Mouse (Mus musculus): ENCODE measurements around the gene Myo1a.

The Myo1a gene

DNA sequence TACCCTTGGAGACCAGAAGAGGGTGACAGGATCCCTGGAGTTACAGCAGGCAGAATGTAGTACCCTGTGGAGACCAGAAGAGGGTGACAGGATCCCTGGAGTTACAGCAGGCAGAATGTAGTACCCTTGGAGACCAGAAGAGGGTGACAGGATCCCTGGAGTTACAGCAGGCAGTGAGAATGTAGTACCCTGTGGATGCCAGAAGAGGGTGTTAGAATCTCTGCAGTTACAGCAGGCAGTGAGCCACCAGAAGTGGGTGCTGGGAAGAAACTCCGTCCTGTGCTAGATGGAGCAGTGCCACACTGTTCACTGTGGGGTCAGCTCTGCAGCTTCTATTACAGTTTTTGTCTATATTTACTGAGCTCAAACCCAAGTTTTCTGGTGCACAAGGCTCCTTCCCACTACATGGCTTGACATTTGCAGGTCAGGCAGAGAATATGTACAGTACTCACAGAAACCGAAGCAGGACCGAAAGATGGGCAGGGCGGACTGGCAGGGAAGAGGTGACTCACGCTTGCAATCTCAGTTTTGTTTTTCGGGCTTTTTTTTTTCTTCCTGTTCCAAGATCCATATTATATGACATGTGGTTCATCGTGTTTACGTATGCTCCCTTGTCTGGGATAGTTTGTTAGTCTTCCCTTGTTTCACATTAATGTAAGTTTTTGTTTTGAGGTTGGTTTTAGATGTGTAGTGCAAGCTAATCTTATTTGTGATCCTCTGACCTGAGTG is 30.0 kb upstream of the Myo1a start:
- DNase-seq (ENCODE audit: low read depth, low spot score): no peak

- DNase-seq (ENCODE audit: low read depth, low spot score): no peak
These were observed 29.0 kb upstream of the Myo1a start for GRCm38 (mm10) chr10:127675859-127676398.

DNA sequence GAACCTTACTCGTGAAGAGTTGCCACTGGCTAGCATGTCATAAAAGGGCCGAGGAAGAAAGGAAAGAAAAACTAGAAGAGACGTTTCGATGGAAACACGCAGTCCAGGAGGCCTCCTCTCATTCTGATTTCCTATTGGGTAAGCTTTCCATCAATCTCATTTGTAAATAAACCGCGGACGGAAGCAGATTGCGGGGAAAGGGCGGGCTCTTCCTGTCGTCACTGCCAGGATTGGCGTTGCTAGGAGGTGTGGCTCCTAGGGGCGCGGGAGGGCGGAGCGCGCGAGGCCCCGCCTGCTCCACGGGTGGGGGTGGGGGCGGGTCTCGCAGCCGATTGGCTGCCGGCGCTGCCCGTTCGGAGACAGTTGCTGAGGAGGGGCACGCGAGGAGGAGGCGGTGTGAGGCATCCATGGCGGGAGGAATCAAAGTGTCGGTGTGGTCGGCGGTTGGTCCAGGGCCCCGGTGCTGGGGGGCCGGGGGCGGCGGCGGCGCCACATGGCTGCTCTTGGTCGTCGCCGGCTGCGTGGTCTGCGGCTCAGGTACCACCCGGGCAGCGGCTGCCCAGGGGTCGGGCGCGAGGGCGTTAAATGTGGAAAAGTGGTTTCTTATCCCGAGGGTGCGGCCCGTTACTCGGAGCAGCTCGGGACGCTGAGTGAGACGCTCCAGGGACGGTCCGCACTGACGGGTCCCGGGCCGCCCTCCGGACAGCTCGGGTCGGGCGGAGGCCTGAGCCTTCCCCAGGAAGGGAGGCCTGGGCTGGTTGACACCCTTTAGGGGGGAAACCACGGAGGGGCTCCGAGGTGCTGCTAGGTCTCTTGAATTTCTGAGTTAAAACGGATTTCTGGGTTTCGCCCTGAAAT is 28.1 kb upstream of the Myo1a start:
- DNase-seq (ENCODE audit: low read depth, low spot score): peak; percentile 97

DNA sequence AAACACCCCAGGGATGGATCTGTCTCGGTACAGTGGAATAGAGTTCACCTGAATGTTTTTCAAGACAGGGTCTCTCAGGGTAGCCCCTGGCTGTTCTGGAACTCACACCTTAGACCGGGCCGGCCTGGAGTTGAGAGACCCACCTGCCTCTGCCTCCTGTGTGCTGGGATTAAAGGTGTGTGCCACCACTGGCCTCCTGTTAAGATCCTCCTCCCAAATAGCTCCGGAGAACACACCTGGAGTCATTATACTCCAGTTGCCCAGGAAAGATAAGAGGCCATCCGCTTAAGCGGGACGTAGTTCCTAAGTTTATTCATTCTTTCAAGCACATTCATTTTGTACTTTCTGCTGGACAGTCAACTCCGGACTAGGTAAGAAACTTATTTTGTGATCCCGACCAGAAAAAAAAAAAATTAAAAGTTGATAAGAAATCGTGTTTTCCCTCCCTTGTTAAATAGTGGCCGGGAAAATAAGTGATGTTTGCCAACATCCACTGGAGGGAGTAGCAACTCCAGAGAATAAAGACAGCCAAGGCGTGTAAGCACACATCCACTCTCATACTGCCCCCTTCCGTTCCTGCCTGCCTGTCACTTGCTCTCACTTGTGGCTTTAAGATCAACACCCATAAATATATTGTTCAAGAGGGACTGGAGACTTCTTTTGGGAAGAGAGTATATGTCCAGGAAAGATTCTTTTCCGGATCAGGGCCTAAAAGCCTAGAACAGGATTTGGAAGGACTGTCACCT is 27.2 kb upstream of the Myo1a start:
- DNase-seq (ENCODE audit: low read depth, low spot score): no peak

DNA sequence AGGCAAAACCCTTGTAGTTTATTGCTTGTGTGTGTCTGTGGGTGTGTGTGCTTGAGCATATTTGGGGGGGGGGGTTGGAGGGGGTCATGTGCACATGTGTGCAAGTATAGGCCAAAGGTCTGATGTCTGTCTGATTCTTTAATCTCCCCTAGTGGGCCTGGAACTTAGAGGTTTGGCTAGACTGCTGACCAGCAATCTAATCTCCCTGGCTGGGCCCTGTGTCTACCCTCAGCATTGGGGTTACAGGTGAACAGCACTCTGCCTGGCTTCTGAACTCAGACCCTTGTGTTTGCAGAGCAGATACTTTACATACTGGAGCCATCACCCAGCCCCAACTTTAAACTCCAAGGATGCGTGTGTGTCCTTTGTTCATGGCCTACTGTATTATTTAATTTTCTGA is 25.8 kb upstream of the Myo1a start:
- DNase-seq (ENCODE audit: low read depth, low spot score): no peak

DNA sequence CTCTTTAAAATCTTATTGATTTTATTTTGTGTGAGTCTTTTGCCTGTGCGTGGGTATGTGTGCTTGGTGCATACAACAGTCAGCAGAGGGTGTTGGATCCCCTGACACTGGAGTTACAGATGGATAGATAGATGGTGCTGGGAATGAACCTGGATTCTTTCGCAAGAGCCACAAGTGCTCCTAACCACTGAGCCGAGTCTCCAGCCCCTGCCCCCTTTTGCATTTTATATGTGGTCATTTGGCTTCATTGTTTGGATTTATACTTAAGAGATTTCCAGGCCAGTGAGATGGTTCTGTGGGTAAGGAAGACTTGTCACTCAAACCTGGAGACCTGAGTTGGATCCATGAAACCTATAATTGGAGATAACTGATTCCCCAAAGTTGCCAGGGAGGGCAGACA is 25.1 kb upstream of the Myo1a start:
- no peak for DNase-seq (ENCODE audit: low read depth, low spot score)

GRCm38 (mm10) chr10:127682886-127683285 is 22.1 kb upstream of the Myo1a start:
- DNase-seq (ENCODE audit: low read depth, low spot score): no peak

- DNase-seq (ENCODE audit: low read depth, low spot score): no peak
These were observed 13.9 kb upstream of the Myo1a start for GRCm38 (mm10) chr10:127691053-127691452.

- no peak for DNase-seq (ENCODE audit: low read depth, low spot score)
These were observed 10.3 kb upstream of the Myo1a start for GRCm38 (mm10) chr10:127694636-127695035.

DNA sequence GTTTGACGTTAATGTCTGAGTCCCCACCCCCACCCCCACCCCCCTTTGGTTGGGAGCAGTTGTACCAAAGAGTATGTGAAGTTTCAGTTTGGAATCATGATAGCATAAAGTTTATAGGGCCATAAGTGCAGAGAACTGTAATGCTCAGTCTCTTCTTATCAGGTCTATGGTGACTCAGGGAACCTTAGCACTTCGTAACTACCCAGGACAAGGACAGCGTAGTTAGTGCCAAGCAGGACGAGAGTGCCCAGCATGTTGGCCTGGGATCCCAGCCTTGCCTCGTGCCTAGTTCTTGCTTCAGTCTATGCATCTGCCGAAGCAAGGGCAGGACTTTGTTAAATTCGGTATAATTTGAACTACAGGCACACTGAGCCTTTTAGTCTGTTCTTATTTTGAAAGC is 9.2 kb upstream of the Myo1a start:
- DNase-seq (ENCODE audit: low read depth, low spot score): no peak

- DNase-seq (ENCODE audit: low read depth, low spot score): no peak
These were observed 6.0 kb upstream of the Myo1a start for GRCm38 (mm10) chr10:127698966-127699365.

DNA sequence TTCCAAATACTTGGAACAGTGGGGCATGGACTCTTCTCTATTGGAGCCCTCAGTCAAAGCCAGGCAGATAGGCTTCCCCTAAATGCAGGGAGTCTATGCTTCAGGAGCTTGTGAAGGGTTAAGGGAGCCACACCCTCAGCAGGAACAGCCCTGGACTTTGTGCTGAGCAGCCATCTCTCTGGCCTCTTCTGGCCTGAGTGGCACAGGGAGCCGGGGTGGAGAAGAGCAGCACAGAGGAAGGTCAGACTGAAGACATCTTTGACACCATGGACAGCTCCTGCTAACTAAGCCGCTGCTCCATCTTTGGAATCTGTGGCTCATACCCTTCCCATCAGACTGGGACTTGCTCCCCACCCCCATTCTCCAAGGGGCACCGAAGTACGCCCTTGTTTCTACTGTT is 1.7 kb upstream of the Myo1a start:
- DNase-seq (ENCODE audit: low read depth, low spot score): no peak

DNA sequence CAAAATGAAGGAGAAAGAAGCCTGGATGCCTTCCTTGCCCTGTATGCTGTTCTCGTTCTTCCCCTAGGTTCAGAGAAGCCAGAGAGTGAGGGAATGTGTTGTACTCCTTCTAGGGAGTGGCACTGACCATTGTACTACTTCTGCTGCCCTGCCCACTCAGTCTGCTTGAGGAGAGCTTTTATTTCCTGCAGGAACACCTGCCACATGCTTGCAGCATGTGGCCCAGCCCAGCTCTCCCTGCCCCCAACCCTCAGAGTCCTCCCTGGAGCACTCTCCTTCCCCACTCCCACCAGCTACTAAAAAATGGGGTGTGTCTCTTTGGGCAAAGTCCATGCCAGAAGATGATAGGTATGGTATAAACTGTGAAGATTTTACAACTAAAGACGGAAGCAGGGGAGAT is 677 bp upstream of the Myo1a start:
- no peak for DNase-seq (ENCODE audit: low read depth, low spot score)

DNA sequence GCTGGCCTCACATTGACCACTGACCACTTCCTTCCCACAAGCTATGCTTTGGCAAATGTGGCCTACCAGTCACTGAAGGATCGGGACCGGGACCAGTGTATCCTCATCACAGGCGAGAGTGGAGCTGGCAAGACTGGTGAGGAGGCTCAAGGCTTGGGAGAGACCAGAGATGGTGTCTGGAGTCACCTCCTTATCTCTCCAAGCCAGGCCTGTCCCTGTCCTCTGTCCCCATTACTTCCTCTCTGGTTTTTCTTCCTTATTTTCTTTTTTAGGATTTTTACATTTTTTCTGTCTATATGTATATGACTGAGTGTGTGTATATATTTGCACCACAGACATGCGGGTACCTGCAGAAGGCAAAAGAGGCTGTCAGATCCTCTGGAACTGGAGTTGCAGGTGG is 813 bp downstream of the Myo1a start:
- no peak for DNase-seq (ENCODE audit: low read depth, low spot score)

DNA sequence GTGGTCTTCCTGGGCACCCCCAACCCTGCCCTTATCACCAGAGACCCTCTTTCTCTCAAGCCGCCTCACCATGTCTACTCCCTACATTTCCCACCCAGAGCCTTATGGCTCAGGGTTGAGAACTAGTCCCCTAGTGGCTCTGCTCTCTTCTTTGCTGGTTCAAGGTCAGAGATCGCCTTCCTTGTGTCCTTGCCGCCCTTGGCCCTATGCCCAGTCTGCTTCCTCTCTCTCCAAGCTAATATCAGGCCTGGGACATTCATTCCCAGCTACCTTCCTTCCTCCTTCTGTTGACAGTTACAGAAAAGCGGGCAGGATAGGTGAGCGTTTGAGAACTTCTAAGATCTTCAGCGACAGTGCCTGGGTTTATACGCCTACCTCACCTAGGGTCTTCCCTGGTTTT is 2.8 kb downstream of the Myo1a start:
- DNase-seq (ENCODE audit: low read depth, low spot score): no peak

DNA sequence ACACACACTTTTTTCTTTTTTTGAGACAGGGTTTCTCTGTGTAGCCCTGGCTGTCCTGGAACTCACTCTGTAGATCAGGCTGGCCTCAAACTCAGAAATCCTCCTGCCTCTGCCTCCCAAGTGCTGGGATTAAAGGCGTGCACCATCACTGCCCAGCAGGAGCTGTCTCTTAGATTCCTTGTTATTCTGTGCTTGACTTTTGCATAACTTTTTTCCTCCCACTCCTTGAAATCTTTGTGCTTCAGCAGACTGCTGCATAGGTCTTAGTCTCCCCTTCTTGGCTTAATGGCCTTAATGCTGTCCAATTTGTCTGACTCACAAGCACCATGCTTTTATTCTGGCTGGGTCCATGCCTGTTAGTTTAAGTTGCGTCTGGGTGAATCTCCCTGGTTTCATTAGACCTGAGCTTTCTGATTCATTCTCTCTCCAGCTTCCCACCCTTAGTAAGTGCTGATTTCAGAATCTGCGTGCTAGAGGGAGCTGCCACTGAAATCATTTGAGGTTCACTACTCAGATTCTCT is 3.9 kb downstream of the Myo1a start:
- no peak for DNase-seq (ENCODE audit: low read depth, low spot score)

DNA sequence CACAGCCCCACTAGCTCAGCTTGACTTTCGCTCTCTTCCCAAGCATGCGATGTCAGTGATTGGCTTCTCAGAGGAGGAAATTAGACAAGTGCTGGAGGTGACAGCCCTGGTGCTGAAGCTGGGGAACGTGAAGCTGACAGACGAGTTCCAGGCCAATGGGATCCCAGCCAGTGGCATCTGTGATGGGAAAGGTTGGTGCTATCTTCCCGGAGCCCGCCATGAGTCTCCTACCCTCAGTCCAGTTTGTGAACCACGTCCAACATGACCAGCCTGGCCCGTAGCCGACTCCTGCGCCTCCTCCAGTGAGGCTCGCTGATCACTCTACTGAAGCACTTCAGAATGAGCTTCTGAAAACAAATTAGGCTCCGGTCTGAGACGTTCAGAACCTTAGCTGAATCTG is 5.4 kb downstream of the Myo1a start:
- DNase-seq (ENCODE audit: low read depth, low spot score): no peak

DNA sequence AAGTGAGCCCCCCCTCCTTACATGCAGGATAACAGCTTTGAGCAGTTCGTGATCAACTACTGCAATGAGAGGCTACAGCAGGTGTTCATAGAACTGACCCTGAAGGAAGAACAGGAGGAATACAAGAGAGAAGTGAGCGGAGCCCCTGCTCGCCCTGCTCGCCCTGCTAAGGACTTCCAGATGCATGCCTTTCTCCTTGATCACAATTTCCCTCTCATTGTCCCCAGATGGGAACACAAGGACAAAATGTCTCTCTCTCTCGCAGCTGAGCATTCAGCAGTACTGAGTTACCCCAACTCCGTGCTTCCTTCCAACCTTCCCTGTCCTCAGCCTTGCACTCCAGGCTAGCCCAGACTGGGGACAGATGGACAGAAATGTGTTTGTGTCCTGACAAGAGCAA is 7.8 kb downstream of the Myo1a start:
- no peak for DNase-seq (ENCODE audit: low read depth, low spot score)

DNA sequence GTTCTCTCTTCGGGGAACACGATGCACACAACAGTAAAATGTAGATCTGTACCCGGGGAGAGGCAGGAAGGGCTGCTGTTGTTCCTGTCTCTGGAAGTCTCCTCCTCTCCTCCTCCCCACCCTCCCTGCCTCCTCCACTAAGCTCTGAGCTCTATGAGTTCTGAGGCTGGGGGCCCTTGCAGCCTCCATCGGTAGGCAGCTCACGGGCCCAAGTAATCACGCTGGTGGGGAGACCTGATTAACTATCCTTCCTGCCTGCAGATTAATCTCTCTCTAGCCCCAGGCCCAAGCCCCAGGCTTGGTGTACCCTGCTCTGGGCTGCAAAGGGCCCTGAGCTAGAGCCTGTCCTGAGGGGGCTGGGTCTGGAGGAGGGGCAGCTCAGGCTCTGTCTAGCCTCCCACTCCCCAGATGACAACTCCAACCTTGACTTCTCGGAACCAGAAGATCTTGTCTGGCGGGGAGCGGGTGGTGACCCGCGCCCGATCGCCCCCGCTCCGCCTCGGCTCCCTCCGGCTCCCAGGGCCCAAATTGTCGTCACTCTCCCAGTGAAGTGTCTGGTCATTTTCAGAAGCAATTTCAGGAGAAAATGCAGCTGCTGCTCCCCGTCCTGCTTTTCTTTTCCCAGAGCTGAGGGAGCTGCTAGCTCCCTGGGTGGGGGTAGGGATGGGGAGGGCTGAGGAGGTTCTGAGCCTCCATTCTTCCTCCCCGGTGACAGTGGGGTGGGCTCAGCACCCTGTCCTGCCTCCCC is 16.9 kb downstream of the Myo1a start:
- DNase-seq (ENCODE audit: low read depth, low spot score): no peak

- no peak for DNase-seq (ENCODE audit: low read depth, low spot score)
These were observed 19.2 kb downstream of the Myo1a start, which contains the start of gene Tac2 for GRCm38 (mm10) chr10:127724178-127724577. Tac2 (plus strand) TSS chr10:127724478.

DNA sequence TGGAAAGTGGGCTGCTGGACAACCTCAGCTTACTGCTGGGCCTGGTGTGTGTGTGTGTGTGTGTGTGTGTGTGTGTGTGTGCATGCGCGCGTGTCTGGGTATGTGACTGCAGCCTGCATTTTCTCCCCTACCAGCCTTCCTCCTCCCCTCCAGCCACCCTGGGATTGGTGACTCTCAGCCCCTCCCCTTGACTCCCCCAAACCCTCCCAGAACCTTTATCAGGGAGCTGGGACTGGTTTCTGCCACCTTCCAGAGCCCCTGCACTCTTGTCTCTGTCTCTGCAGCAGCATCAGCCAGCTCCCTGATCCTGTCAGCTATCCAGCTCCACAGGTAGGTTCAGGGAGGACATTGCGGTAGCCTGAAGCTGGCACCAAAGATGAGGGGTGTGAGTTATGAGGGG is 20.2 kb downstream of the Myo1a start:
- no peak for DNase-seq (ENCODE audit: low read depth, low spot score)

All from brain, embryonic 18.5 days (tissue).